Mouse (Mus musculus): ENCODE results near the gene Hip1. TPM values are rescaled to one million over a fixed set of nuclear protein-coding genes. Genes with fewer than 3 reads are reported as not detected.
A peak's percentile ranks its signal among the peaks of the same experiment; 100 is the strongest.

The Hip1 gene
- polyA plus RNA-seq, 1 experiment = 18.3 TPM

DNA sequence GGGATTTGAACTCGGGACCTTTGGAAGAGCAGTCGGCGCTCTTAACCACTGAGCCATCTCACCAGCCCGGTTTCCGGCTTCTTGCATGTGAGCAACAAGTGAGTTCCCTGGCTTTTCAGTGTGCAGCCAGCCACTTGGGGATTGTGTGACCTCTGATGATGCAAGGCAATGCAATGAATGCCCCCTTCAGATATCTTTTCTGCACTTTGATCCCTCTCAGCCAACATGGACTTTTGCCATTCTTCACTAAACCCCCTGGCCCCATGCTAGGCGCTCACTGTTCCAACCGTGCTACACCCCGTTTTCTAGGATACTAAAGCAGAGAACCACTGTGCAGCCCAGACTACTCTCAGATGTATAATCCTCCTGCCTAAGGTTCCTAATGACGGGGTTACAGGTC is 139.5 kb downstream of the Hip1 start:
- no peaks in the 10 kb centered on the region for H3K27me3 ChIP-seq (ENCODE audit: control insufficient read depth, insufficient read depth, low read length)
- no peaks in the 10 kb centered on the region for H3K36me3 ChIP-seq (ENCODE audit: control insufficient read depth, insufficient read depth, low read length)
- 84% methylated on average over 9 of the region's 9 CpGs for WGBS
- DNase-seq (ENCODE audit: low read depth in 1 of 2, low spot score in 2 of 2) = no peak
- H3K4me3 ChIP-seq (ENCODE audit: extremely low read depth, insufficient read depth, insufficient read length) = no peak overlapping the region
- H3K27ac ChIP-seq (ENCODE audit: insufficient read depth, low read length) = no peak overlapping the region
- TF ChIP-seq CTCF (IDR thresholded peaks at IDR 0.05; ENCODE audit: extremely low read depth, insufficient read depth, insufficient read length, insufficient replicate concordance) (no peak), POLR2A (IDR thresholded peaks at IDR 0.05; ENCODE audit: low read depth, low read length) (no peak)
- no peaks in the 10 kb centered on the region for H3K4me1 ChIP-seq (ENCODE audit: control insufficient read depth, insufficient read depth, insufficient read length)

DNA sequence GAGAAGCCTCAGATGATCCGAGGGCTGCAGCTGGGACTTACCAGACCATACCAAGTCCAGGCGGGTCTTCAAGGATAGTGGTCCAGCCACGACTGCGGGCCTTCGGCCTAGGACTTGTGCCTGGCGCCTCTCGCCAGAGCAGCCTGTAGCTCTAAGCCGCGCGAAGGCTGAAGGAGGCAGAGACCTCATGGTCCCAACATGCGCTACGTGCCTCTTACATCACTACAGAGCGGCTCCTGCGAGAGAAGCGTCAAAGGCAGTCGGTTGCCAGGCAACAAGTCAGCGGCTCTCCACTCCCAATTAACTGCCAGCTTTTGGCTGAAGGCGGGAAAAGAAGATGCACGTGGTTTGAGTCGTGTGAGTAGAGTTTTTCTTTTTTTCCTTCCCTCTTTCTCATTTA is 140.3 kb downstream of the Hip1 start:
- DNase-seq (ENCODE audit: low read depth in 1 of 2, low spot score in 2 of 2) = no peak
- no peak overlapping the region for H3K27ac ChIP-seq (ENCODE audit: insufficient read depth, low read length)
- no peaks in the 10 kb centered on the region for H3K27me3 ChIP-seq (ENCODE audit: control insufficient read depth, insufficient read depth, low read length)
- no peaks in the 10 kb centered on the region for H3K36me3 ChIP-seq (ENCODE audit: control insufficient read depth, insufficient read depth, low read length)
- TF ChIP-seq CTCF (IDR thresholded peaks at IDR 0.05; ENCODE audit: extremely low read depth, insufficient read depth, insufficient read length, insufficient replicate concordance) (no peak), POLR2A (IDR thresholded peaks at IDR 0.05; ENCODE audit: low read depth, low read length) (no peak)
- WGBS = 60% methylated on average over 20 of the region's 20 CpGs
- no peak overlapping the region for H3K4me3 ChIP-seq (ENCODE audit: extremely low read depth, insufficient read depth, insufficient read length)
- no peaks in the 10 kb centered on the region for H3K4me1 ChIP-seq (ENCODE audit: control insufficient read depth, insufficient read depth, insufficient read length)

DNA sequence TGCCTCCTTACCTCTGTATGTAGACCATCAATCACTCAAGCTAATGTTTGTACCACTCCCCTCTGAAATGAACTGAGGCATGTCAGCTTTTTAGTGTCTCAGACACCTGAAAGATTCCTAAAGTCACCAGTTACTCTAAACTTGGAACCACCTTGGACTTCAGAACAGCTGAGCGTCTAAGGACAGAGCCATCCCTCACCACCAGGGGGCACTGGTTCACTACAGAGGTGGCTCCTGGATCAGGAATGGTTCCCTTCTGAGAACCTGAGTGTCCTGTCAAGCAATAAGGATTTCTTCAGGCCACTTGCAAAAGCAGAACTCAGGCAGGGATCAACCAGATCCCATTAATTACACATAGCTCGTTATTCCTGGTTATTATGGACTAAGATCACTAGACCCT is 144.7 kb downstream of the Hip1 start:
- DNase-seq (ENCODE audit: low read depth in 1 of 2, low spot score in 2 of 2) = peak; percentile 29 to 75
- 8% methylated on average over 2 of the region's 2 CpGs for WGBS
- Histone ChIP-seq H3K4me1 (ENCODE audit: control insufficient read depth, insufficient read depth, insufficient read length) (no peaks in the 10 kb centered on the region), H3K36me3 (ENCODE audit: control insufficient read depth, insufficient read depth, low read length) (no peaks in the 10 kb centered on the region), H3K27ac (ENCODE audit: insufficient read depth, low read length) (no peak overlapping the region), H3K4me3 (ENCODE audit: extremely low read depth, insufficient read depth, insufficient read length) (no peak overlapping the region), H3K27me3 (ENCODE audit: control insufficient read depth, insufficient read depth, low read length) (no peaks in the 10 kb centered on the region)
- TF ChIP-seq CTCF (IDR thresholded peaks at IDR 0.05; ENCODE audit: extremely low read depth, insufficient read depth, insufficient read length, insufficient replicate concordance) (peak; percentile 86; the same call in 1 of the 2 replicates), POLR2A (IDR thresholded peaks at IDR 0.05; ENCODE audit: low read depth, low read length) (no peak)

DNA sequence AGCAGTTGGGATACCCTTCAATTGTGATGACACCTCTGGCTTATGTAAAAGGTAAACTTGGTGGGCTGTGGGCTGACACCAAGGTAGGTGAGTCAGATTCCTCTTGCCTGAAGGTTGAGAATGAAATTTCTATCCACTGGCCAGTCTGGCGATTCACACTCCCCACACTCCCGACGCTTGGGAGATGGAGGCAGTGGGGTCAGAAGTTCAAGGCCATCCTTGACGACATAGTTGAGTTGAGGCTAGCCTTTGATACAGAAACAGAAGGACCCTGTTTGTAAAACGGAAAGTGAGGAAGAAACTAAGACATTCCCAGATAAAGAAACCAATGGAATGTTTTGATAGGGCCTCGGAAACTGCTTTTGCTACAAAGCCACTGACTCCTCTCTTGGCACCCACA is 145.5 kb downstream of the Hip1 start:
- Histone ChIP-seq H3K36me3 (ENCODE audit: control insufficient read depth, insufficient read depth, low read length) (no peaks in the 10 kb centered on the region), H3K4me3 (ENCODE audit: extremely low read depth, insufficient read depth, insufficient read length) (no peak overlapping the region), H3K27ac (ENCODE audit: insufficient read depth, low read length) (no peak overlapping the region), H3K27me3 (ENCODE audit: control insufficient read depth, insufficient read depth, low read length) (no peaks in the 10 kb centered on the region), H3K4me1 (ENCODE audit: control insufficient read depth, insufficient read depth, insufficient read length) (no peaks in the 10 kb centered on the region)
- TF ChIP-seq CTCF (IDR thresholded peaks at IDR 0.05; ENCODE audit: extremely low read depth, insufficient read depth, insufficient read length, insufficient replicate concordance) = no peak
- no peak for TF ChIP-seq POLR2A (IDR thresholded peaks at IDR 0.05; ENCODE audit: low read depth, low read length)
- no peak for DNase-seq (ENCODE audit: low read depth in 1 of 2, low spot score in 2 of 2)
- WGBS = 79% methylated on average over 6 of the region's 6 CpGs

DNA sequence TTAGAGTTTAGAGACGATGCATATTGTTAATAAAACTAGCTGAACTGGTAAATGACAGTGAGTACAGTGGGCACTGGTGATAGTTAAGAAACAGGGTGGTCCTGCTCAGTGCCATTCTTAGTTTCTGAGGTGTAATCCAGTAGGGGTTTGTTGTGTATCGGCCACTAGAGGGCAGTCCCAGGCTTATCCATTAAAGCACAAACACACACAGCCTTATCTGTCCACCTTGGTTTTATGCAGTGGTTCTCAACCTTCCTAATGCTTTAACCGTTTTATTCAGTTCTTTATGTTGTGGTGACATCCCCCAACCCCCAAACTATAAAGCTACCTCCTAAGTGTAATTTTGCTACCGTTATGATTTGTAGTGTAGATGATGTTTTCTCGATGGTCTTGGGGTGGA is 149.1 kb downstream of the Hip1 start:
- TF ChIP-seq POLR2A (IDR thresholded peaks at IDR 0.05; ENCODE audit: low read depth, low read length) (no peak), CTCF (IDR thresholded peaks at IDR 0.05; ENCODE audit: extremely low read depth, insufficient read depth, insufficient read length, insufficient replicate concordance) (peak; percentile 17; the same call in 1 of the 2 replicates)
- Histone ChIP-seq H3K4me1 (ENCODE audit: control insufficient read depth, insufficient read depth, insufficient read length) (no peaks in the 10 kb centered on the region; the same call in 1 of the 2 replicates), H3K4me3 (ENCODE audit: extremely low read depth, insufficient read depth, insufficient read length) (no peak overlapping the region), H3K27me3 (ENCODE audit: control insufficient read depth, insufficient read depth, low read length) (no peaks in the 10 kb centered on the region), H3K36me3 (ENCODE audit: control insufficient read depth, insufficient read depth, low read length) (peaks cover 9% of the 10 kb centered on the region), H3K27ac (ENCODE audit: insufficient read depth, low read length) (no peak overlapping the region)
- 48% methylated on average over 5 of the region's 5 CpGs for WGBS
- peak; percentile 27 to 42 for DNase-seq (ENCODE audit: low read depth in 1 of 2, low spot score in 2 of 2)

DNA sequence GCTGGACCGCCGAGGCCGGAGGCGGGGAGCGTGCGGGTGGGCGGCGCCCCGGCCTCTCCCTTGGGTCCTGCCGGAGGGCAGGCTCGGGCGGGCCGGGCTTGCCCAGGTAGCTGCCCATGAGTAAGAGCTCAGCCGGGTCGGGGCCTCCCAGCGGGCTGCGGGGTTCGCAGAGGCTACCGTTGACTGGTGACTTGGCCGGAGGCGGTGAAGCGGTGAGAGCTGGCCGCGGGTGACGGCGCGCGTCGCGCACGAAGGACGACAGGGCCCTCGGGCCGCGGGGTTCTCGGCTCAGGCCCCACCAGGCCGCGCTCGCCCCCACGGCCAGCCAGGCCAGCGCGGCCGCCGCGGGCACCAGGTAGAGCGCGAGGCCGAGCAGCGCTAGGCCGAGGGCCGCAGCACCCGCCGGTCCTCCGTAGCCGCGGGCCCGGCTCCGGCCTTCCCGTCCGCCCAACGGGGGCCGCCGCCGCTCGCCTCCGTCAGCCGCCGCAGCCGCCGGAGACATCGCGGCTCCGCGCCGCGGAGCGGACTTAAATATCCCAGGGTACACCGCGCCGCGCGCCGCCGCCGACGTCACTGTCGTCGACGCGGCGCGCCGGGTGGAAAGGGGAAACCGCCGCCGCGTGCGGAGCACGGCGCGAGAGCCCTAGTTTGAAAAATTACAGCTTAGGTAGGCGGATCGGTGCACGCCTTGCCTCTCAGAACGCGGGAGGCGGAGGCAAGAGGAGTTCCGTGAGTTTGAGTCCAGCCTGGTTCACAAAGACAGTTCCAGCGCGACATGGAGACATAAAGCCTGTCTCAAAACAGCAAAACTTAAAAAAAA is 150.7 kb downstream of the Hip1 start, which contains the start of gene Pom121:
TSS of gene Pom121 (minus strand) at position 543 of the 820 bp plus-strand sequence.
- Histone ChIP-seq H3K27me3 (ENCODE audit: control insufficient read depth, insufficient read depth, low read length) (no peaks in the 10 kb centered on the region), H3K4me3 (ENCODE audit: extremely low read depth, insufficient read depth, insufficient read length) (peak within 1 kb of the TSS; percentile 83), H3K4me1 (ENCODE audit: control insufficient read depth, insufficient read depth, insufficient read length) (no peaks in the 10 kb centered on the region; the same call in 1 of the 2 replicates), H3K27ac (ENCODE audit: insufficient read depth, low read length) (peak within 1 kb of the TSS; percentile 64), H3K36me3 (ENCODE audit: control insufficient read depth, insufficient read depth, low read length) (peaks cover 14% of the 10 kb centered on the region)
- DNase-seq (ENCODE audit: low read depth in 1 of 2, low spot score in 2 of 2) = peak; percentile 73 to 85
- under 1% methylated on average over 108 of the region's 110 CpGs for WGBS
- TF ChIP-seq CTCF (IDR thresholded peaks at IDR 0.05; ENCODE audit: extremely low read depth, insufficient read depth, insufficient read length, insufficient replicate concordance) = no peak
- TF ChIP-seq POLR2A (IDR thresholded peaks at IDR 0.05; ENCODE audit: low read depth, low read length) = peak; percentile 20; the same call in 1 of the 2 replicates

DNA sequence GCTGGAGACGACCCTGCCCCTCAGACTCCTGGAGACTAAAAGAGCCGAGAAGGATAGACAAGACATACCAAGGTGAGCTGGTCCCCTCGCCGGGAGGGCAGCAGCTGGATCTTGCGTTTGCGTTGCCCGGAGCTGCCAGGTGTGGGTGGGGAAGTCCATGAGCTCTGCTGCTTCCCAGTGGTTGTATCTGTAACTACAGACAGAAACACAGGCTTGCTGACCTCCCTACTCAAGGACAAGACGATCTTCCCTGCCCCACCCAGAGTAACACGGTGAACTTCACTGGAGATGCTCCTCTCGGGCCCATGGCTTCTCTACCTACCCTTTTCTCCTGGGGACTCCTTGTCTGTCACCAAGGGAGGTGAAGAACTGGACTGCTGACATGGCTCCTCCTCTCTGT is 161.1 kb downstream of the Hip1 start:
- no peak for DNase-seq (ENCODE audit: low read depth in 1 of 2, low spot score in 2 of 2)
- H3K36me3 ChIP-seq (ENCODE audit: control insufficient read depth, insufficient read depth, low read length) = peaks cover 63% of the 10 kb centered on the region
- WGBS = 91% methylated on average over 10 of the region's 10 CpGs

More for the DNA sequence above, 161.1 kb downstream of the Hip1 start:
- no peak for TF ChIP-seq CTCF (IDR thresholded peaks at IDR 0.05; ENCODE audit: extremely low read depth, insufficient read depth, insufficient read length, insufficient replicate concordance)
- no peak for TF ChIP-seq POLR2A (IDR thresholded peaks at IDR 0.05; ENCODE audit: low read depth, low read length)
- Histone ChIP-seq H3K4me3 (ENCODE audit: extremely low read depth, insufficient read depth, insufficient read length) (no peak overlapping the region), H3K27ac (ENCODE audit: insufficient read depth, low read length) (no peak overlapping the region), H3K4me1 (ENCODE audit: control insufficient read depth, insufficient read depth, insufficient read length) (no peaks in the 10 kb centered on the region), H3K27me3 (ENCODE audit: control insufficient read depth, insufficient read depth, low read length) (no peaks in the 10 kb centered on the region)

All from spleen, adult 2 months (tissue).